Mouse (Mus musculus) urinary bladder, adult 18-20 months (tissue): ENCODE measurements around the gene Sap18.
"Not testable (repeated sequence)": the region's sequence is repeated elsewhere in the genome, so short reads cannot be mapped to it uniquely, and the experiment has no call there.

ENCODE experiments used
- DNase-seq, 2 experiments: peaks; one replicate each; pipeline ENCODE4 v3.0.0; 2022; ENCODE audit warnings: low spot score in 2 of 2, mixed read lengths in 2 of 2

The Sap18 gene

GRCm38 (mm10) chr14:57797991-57798931, at the start of gene Sap18:
TSS of gene Sap18 (plus strand) at chr14:57798180.
- DNase-seq, result peak; percentile 93 to 97

DNA sequence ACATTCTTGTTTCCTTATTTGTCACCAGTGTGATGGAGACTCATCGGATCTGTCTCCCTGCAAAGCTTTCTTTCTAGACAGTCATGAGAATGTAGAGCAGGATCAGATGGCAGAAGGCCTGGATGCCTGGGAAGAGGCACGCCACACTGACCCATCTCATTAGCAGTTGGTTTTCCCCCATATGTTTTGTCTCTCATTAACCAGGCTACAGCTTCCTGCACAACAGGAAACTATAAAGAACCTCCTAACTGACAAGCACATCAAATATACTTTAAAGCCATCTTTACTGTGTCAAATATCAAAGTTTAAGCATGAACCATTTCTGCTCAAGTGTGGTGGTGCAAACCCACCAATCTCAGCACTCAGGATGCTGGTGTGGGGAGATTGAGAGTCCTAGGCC, 48.5 kb upstream of the Sap18 start:
- DNase-seq, result no peak

DNA sequence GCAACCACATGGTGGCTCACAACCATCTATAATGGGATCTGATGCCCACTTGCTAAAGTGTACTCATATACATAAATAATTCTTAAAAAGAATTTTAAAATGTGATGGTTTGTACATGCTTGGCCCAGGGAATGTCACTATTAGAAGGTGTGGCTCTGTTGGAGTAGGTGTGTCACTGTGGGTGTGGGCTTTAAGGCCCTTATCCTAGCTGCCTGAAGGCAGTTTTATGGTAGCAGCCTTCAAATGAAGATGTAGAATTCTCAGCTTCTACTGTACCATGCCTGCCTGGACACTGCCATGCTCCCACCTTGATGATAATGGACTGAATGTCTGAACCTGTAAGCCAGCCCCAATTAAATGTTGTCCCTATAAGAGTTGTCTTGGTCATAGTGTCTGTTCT, 47.0 kb upstream of the Sap18 start:
- DNase-seq, result not testable (repeated sequence)

DNA sequence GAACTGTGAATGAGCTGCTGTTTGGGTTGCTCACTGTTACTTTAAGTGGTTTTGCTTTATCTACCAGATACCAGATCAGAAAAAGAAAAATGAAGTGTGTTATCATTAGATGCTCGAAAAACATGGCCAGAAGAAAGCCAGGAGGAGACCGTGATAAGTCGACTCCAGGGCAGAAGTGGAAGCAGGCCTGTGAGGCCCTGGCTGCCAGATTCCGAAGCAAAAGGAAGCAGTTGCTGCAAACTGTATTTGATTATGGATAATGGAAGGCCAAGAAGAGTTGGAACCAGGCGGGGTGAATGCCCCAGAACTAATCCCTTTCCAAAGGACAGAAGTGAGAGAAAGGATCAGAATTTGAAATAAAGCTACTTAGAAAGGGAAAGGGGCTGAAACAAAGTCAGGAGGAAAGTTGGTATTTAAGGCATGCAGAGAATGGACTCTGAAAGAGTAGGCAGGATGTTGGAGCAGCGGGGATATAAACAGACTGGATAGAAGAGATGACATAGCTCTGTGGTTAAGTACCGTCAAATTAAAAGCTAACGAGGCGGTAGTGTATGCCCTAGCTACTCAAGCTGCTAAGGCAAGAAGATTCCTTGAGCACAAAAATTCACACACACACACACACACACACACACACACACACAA, 44.5 kb upstream of the Sap18 start:
- no peak for DNase-seq

- no peak for DNase-seq
Observed at GRCm38 (mm10) chr14:57755661-57756060, 42.3 kb upstream of the Sap18 start.

DNA sequence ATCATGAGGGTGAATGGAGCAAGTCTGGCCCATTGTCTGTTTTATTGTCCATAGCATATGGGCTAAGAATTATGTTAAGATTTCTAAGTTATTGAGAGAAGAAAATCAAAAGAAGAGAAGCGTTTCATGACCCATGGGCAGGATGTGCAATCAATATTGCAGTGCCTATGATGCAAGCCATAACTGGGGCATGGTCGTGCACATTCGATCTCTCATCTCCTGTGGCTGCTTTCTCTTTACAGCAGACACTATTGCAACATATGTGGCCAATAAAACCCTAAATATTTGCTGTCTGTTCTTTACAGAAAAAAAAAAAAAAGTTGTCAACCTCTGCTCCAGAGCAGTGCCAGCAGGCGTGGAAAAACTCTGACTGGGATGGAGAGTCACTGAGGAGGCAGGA, 41.9 kb upstream of the Sap18 start:
- DNase-seq, result no peak

DNA sequence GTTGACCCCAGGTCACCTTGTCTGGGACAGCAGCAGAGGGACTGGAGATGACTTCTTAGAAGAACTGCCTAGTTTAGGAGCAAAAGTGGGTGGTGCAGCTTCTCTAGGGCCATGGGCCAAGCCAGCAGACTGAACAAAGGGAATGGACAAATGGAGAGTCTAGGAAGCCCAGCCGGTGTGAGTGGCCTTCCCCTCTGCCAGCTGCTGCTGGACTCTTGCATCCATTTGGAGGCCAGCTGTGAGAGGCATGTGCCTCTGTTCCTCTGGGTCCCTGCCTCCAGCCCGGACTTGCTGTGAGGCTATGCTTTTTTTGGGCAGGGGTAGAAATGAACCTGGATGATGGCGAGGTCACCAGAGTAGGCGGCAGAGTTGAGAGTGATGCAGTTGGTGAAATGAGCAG, 39.7 kb upstream of the Sap18 start, which contains the start of gene Lats2:
Gene Lats2 (minus strand): TSS at position 152 of the 400 bp plus-strand sequence.
- no peak for DNase-seq

DNA sequence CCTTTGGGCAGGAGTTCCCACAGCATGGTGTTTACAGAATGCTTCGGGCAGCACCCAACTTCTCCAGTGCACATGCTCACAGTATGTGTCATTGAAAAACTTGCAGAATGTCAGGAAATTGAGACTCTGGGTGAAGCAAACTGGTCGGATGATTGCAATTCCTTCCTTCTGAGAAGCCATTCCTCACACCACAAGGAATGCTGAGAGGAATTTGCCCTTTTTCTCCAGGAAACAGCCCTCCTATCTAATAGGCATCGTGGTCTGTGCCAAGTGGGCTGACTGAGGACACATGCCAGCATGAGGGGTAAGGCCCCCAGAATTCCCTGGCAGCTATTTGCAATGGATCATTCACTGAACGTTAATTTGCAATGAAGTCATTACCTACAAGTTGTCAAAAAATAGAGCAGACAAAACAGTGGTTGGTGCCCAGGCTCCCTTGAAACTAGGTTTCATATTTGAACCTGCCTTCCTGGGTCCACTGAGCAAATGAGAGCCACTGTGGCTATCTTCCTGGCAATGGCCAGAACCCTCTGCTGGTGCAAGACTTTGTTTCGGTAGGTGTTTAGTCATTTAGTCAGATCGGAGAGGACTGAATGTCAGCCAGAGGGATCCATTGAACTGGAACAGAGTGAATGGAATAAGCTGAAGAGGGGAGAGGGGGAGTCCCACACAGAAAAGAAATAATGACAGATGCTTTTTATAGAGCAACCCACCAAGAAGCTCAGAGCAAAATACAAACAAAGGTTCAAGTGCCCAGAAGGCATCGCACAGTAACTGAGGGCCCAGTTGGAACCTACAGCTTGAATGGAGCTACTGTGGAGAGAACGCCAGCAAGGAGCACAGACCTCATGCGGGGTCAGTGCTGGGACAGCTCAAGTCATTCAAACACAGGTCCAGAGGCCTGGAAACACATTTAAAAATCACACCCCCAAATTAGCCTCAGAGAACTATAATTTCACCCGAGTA, 37.2 kb upstream of the Sap18 start:
- DNase-seq, result no peak

DNA sequence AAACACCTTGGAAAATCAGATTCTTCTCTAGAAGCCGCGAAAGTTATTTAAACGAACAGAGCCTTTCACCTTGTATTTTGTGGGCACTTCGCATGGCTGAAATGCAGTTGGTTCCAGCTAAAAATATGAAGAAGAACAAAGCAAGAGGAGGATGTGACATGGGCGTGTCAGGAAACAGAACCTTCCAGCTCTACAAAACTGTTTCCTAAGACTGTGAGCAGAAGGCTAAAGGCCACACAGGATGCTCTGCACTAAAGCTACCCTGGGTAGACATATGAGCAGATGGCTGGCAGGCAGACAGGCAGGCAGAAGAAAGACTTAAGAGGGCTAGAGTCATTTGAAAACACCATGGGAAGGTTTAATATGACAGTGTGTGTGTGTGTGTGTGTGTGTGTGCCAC, 28.9 kb upstream of the Sap18 start:
- no peak for DNase-seq

- DNase-seq, result no peak
Observed at GRCm38 (mm10) chr14:57772157-57772815, 25.7 kb upstream of the Sap18 start.

GRCm38 (mm10) chr14:57787406-57787805, 10.6 kb upstream of the Sap18 start:
- DNase-seq, result no peak

GRCm38 (mm10) chr14:57789311-57789710, 8.7 kb upstream of the Sap18 start:
- no peak for DNase-seq

- DNase-seq, result no peak
Observed at GRCm38 (mm10) chr14:57789759-57790158, 8.2 kb upstream of the Sap18 start.

- no peak for DNase-seq
Observed at GRCm38 (mm10) chr14:57791171-57791570, 6.8 kb upstream of the Sap18 start.

DNA sequence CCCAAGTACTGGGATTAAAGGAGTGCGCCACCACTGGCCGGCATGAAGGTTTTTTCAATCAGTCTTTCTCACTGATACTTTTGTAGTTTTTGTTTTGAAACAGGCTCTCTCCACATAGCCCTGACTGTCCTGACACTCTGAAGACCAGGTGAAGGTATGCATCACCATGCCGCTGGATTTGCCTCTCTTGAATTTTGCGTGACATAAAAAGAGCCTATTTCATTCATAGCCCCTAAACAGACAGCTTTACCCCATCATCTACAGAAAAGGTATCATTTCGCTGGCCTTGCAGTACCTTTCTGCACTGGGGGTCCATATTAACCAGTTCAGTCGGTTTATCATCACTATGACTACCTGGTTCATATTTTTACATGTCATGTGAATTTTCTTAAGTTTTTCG, 429 bp upstream of the Sap18 start:
- no peak for DNase-seq

DNA sequence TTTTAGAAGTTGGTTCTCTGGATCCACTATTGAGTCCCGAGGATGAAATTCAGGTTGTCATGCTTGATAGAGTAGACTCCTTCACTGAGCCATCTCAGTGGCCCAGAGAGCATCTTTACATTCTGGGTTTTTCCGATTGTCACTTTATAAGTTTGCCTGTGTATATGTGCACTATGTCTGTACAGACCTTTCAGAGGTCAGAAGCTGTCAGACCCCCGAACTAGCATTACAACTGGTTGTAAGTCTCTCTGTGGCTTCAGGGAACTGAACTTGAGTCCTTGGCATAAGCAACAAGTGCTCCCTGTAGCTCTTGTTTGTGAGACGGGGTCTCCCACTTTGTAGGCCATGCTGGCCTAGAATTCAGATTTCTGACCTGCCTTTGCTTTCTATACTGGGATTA, 5.8 kb downstream of the Sap18 start:
- no peak for DNase-seq

DNA sequence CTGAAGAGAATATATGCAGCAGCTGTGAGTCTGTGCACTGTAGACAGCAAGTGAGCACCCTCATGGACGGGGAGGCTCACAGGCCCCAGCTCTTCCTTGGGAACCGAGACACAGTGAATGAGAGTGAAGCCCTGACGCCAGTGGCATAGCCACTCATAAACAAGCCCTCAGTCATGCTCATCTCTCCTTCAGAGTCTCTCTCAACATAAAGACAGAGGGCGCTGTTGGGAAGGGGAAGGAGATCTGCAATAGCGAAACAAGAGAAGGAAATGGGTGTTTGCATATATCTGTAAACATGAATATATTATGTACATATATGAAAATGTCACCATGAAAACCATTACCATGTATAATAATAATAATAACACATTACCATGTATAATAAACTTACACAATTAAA, 10.6 kb downstream of the Sap18 start:
- DNase-seq, result no peak

DNA sequence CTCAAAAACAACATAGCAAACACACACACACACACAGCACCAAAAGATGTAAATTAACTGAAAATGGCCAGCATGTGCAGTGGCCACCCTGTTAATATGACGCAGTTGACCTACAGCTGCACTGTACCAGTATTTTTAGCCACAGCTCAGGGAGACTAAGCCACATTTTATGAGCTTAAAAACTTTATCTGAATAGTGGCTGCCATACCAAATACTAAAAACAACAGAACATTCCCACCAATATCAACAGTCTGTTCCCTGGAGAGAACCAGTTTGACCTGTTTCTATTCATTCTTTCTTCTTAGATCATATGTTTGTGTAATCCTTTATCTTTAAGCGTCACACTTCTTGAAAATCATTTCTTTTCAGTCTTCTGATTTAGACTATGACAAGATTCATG, 12.9 kb downstream of the Sap18 start:
- no peak for DNase-seq

DNA sequence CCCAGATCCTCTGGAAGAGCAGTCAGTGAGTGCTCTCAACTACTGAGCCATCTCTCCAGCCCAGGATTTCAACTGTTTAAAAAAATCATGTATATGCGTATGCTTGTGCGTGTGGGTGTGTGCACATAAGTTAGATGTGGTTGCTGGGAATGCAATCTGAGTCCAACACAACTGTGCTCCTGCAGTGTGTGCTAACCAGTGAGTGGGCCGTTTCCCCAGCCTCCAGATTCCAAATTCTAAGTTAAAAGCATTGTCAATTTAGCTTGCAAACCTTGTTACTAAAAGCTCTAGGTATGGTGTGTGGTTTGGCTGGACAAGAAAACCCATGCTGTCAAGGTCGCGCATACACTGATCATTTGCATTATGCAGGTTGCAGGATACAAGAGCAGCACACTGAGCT, 13.9 kb downstream of the Sap18 start:
- DNase-seq, result no peak

- DNase-seq, result no peak
Observed at GRCm38 (mm10) chr14:57820839-57821238, 22.9 kb downstream of the Sap18 start.
